Mouse (Mus musculus) ES-E14 (cell line): ENCODE measurements around the gene Kmt2d. TPM values are rescaled to one million over a fixed set of nuclear protein-coding genes. Genes with fewer than 3 reads are reported as not detected.
"Not testable (repeated sequence)": the region's sequence is repeated elsewhere in the genome, so short reads cannot be mapped to it uniquely, and the experiment has no call there.

Experiments used
- DNase-seq: peaks from one replicate; pipeline ENCODE4 v3.0.0-alpha.2; 2013; ENCODE audit warnings: low read depth, low spot score
- H3K27ac ChIP-seq: 2 replicates; pipeline ENCODE4 v1.5.1; 2012; ENCODE audit warnings: low read depth, mild to moderate bottlenecking, low read length, moderate library complexity, mixed read lengths; ENCODE audit not compliant: poor library complexity, insufficient read depth, severe bottlenecking
- H3K36me3 ChIP-seq: 2 replicates; pipeline ENCODE4 v1.6.1; 2012; ENCODE audit warnings: mild to moderate bottlenecking, low read length, moderate library complexity, mixed read lengths; ENCODE audit not compliant: control insufficient read depth, poor library complexity, insufficient read depth, severe bottlenecking
- H3K4me1 ChIP-seq, 2 experiments: fragments of 150-350 bp in 1 of 2; sonication (generic) in 1 of 2; 2 replicates each; pipeline ENCODE4 v1.6.1; 2012; ENCODE audit warnings: low read length in 2 of 2, mild to moderate bottlenecking in 1 of 2, mixed read lengths in 1 of 2; ENCODE audit not compliant: control insufficient read depth in 2 of 2, insufficient read depth in 2 of 2, poor library complexity in 1 of 2
- H3K4me3 ChIP-seq, 2 experiments: fragments of 150-350 bp in 1 of 2; sonication (generic) in 1 of 2; 2 replicates each; pipeline ENCODE4 v1.5.1; 2012; ENCODE audit warnings: low read length in 2 of 2, low read depth in 1 of 2, mild to moderate bottlenecking in 1 of 2, mixed read lengths in 1 of 2; ENCODE audit not compliant: insufficient read depth in 1 of 2, poor library complexity in 1 of 2, severe bottlenecking in 1 of 2
- H3K9ac ChIP-seq: 2 replicates; pipeline ENCODE4 v1.6.1; 2012; ENCODE audit warnings: low read depth, mild to moderate bottlenecking, low read length, mixed read lengths; ENCODE audit not compliant: poor library complexity, insufficient read depth, severe bottlenecking
- H3K9me3 ChIP-seq: fragments of 150-350 bp; sonication (generic); 2 replicates; pipeline ENCODE4 v1.6.1; 2012; ENCODE audit warnings: low read depth, mild to moderate bottlenecking, low read length; ENCODE audit not compliant: control insufficient read depth, insufficient read depth
- CHD2 ChIP-seq: IDR thresholded peaks from 2 replicates; pipeline ENCODE4 v1.6.1; 2014; ENCODE audit warnings: mild to moderate bottlenecking, low read depth, low read length, inconsistent platforms
- HCFC1 ChIP-seq: IDR thresholded peaks from 2 replicates; pipeline ENCODE4 v1.6.1; 2012; ENCODE audit warnings: low read length, inconsistent platforms, borderline replicate concordance; ENCODE audit not compliant: insufficient read depth
- MAFK ChIP-seq: IDR thresholded peaks from 2 replicates; pipeline ENCODE4 v1.6.1; 2014; ENCODE audit warnings: mild to moderate bottlenecking, low read depth, low read length, inconsistent platforms; ENCODE audit not compliant: insufficient read depth
- ZC3H11A ChIP-seq: IDR thresholded peaks from 2 replicates; pipeline ENCODE4 v1.6.1; 2012; ENCODE audit warnings: low read depth, mild to moderate bottlenecking, inconsistent platforms, low read length, borderline replicate concordance
- ZNF384 ChIP-seq: IDR thresholded peaks from 2 replicates; pipeline ENCODE4 v1.6.1; 2012; ENCODE audit warnings: low read depth, low read length, inconsistent platforms
- in situ Hi-C, 2 experiments: fragments of 600-800 bp; cut with MboI; formaldehyde crosslinking; loops; one replicate each; pipeline ENCODE4 v1.15.1; 2025; ENCODE audit warnings: low sequenced_read_pairs in 2 of 2, inconsistent platforms in 1 of 2; ENCODE audit not compliant: unreplicated experiment in 2 of 2
- total RNA-seq: library from RNA; depleted of rRNA; stranded (reverse); fragments of 300-350 nt; gene quantifications from 2 replicates; pipeline ENCODE4 v1.2.3, GENCODE M21; 2012

Kmt2d gene
- total RNA-seq, 1 experiment: 35.9 TPM

DNA sequence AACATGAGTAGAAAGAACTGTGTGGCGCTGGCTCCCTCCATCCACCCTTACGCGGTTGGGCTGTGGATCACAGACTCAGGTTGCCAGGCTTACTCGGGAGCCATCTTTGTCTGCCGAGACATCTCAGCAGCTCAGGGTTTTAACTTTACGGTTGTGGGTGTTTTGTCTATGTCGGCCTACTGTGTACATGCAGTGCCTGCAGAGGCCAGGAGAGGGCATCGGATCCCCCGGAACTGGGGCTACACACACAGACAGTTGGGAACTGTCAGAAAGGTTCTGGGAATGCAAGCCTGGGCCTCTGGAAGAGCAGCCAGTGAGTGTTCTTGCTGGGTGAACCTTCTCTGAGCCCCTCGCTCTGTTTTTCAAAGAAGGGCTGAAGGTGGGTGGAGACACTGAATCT, 49.6 kb downstream of the Kmt2d start:
- DNase-seq: peak; percentile 71
- Histone ChIP-seq H3K27ac (no peak overlapping the region), H3K4me3 (no peak overlapping the region), H3K9ac (peak overlapping the region; percentile 51; the same call in 1 of the 2 replicates), H3K4me1 (peaks cover 2 to 4% of the 10 kb centered on the region in 2 experiments; a peak in 2 of 4 replicates), H3K9me3 (no peaks in the 10 kb centered on the region), H3K36me3 (peaks cover 2% of the 10 kb centered on the region; the same call in 1 of the 2 replicates)
- TF ChIP-seq HCFC1 (no peak), CHD2 (no peak), MAFK (no peak), ZNF384 (no peak), ZC3H11A (no peak)
- in situ Hi-C loops: no loop called here

DNA sequence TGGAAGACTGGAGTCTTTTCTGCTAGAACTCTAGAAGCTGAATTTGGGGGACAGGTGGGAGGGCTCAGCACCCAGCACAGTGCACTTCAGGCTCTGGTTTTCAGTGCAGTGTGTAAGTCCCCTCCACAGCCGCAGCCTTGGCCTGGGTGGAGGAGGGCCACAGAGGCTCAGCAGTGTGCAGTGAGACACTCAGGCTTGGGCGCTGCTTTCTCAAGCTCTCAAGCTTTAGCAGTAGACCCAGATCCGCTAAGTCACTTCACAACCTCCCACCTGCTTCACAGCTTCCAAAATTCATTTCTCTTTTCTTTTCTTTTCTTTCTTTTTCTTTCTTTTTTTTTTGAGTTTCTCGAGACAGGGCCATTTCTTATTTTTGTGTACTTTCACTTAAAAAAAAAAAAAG, 50.1 kb downstream of the Kmt2d start:
- Histone ChIP-seq H3K4me1 (peaks cover 2 to 4% of the 10 kb centered on the region in 2 experiments; a peak in 2 of 4 replicates), H3K9me3 (no peaks in the 10 kb centered on the region), H3K9ac (peak overlapping the region; percentile 51; the same call in 1 of the 2 replicates), H3K27ac (no peak overlapping the region), H3K36me3 (peaks cover 2% of the 10 kb centered on the region; the same call in 1 of the 2 replicates), H3K4me3 (no peak overlapping the region)
- no peak for DNase-seq
- in situ Hi-C loops: no loop called here
- TF ChIP-seq ZNF384 (no peak), ZC3H11A (no peak), CHD2 (no peak), MAFK (no peak), HCFC1 (no peak)

DNA sequence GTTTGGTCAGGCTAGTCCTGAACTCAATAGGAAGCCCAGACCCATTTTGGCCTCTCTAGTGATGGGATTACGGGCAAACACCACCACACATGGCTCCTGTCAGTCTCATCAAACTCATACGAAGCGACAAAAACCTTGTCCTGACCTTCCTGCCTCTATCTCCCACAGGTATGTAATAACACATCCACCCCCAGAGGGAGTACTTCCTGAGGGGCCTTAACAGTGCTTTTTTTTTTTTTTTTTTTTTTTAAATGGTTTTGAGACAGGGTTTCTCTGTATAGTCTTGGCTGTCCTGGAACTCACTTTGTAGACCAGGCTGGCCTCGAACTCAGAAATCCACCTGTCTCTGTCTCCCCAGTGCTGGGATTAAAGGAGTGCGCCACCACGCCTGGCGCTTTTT, 52.8 kb downstream of the Kmt2d start:
- no peak overlapping the region for H3K4me3 ChIP-seq
- peaks cover 2 to 10% of the 10 kb centered on the region in 2 experiments; a peak in 3 of 4 replicates for H3K4me1 ChIP-seq
- no peak for DNase-seq
- no peaks in the 10 kb centered on the region for H3K9me3 ChIP-seq
- H3K9ac ChIP-seq: no peak overlapping the region
- in situ Hi-C loops: no loop called here
- H3K27ac ChIP-seq: no peak overlapping the region
- no peak for TF ChIP-seq MAFK
- peak; percentile 95 for TF ChIP-seq ZNF384
- H3K36me3 ChIP-seq: peaks cover 16% of the 10 kb centered on the region

DNA sequence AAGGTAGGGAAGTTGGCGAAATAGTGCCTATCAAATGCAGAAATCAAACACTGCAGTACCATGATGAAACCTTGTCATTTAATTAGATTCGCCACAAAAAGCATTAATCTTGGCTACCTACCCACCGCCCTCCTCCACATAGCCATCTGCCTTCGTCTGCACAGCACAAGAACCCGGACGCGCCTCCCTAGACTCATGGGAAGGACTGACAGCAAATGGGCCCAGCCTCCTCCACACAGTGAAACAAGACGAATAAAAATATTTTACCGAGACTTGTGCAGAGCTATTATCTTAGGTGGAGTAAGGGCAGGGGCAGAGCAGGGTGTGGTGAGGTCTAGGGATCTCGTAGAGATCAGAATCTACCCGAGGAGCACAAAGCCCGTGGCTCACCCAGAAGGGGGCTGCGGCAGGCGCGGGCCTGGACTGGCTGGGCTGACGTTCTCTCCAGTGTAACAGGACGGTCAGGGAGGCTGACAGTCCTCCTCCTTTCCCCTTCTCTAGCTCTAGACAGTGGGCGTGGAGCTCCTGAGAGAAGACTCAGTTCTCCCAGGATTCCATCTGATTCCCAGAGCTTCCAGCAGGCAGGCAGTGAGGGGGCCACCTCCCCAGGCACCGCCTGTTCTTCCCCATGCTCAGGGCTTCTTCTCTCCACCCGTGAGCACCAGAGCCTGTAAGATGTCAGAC, 58.1 kb downstream of the Kmt2d start:
- in situ Hi-C loops: no loop called here
- TF ChIP-seq ZC3H11A (no peak), MAFK (no peak), HCFC1 (no peak), ZNF384 (no peak), CHD2 (no peak)
- no peak for DNase-seq
- Histone ChIP-seq H3K36me3 (peaks cover 19% of the 10 kb centered on the region), H3K4me1 (peaks cover 0 to 9% of the 10 kb centered on the region in 2 experiments; a peak in 2 of 4 replicates), H3K27ac (no peak overlapping the region), H3K4me3 (no peak overlapping the region), H3K9ac (no peak overlapping the region), H3K9me3 (no peaks in the 10 kb centered on the region)

DNA sequence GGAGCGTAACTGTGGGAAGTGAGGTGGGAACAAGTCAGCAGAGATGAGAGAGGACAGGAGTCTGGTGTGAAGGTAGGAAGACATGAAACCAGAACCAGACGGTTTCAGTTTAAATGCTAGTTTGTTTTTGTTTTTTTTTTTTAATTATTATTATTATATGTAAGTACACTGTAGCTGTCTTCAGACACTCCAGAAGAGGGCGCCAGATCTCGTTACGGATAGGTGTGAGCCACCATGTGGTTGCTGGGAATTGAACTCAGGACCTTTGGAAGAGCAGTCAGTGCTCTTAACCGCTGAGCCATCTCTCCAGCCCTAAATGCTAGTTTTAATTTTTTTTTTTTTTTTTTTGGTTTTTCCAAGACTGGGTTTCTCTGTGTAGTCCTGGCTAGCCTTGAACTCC, 60.8 kb downstream of the Kmt2d start:
- H3K27ac ChIP-seq, DNase-seq, H3K9me3 ChIP-seq, in situ Hi-C loops, H3K4me3 ChIP-seq, H3K9ac ChIP-seq: not testable (repeated sequence)
- H3K36me3 ChIP-seq: peaks cover 13% of the 10 kb centered on the region; the same call in 1 of the 2 replicates
- peaks cover 0 to 18% of the 10 kb centered on the region in 2 experiments; a peak in 2 of 4 replicates for H3K4me1 ChIP-seq
